Mouse (Mus musculus) kidney, adult 2 months (tissue): ENCODE results near the gene Mccc2.

Experiments
- CTCF ChIP-seq: fragments of 200-500 bp; conservative IDR thresholded peaks from 2 replicates; pipeline ENCODE4 v1.5.1; 2011; ENCODE audit warnings: low read depth, mild to moderate bottlenecking, control low read depth, low read length, moderate library complexity, mixed read lengths; ENCODE audit not compliant: insufficient read depth, insufficient read length
- POLR2A ChIP-seq: fragments of 200-500 bp; IDR thresholded peaks from one replicate; pipeline ENCODE4 v1.6.1; 2011; ENCODE audit warnings: low read depth, low read length, control low read depth

DNA sequence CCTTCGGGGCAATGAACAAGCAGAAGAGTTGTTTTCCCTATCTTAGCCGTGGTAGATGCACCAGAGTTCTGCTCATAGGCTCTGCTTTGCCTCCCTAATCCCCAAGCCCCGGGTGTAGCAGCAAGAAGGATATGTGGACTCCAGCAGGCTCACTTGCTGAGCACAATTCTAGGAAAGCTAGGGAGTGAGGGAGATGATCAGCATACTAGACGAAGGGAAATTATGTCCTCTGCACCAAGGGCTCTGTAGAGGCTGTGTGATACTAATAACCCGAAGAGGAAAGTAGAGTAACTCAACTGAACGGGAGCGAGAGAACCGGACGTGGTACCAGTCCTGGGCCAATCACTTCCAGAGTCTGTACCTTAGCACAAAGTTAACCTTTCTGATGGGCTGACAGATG lies 114.5 kb downstream of the Mccc2 start, which contains the start of gene Cartpt:
- TF ChIP-seq POLR2A, result no peak
- TF ChIP-seq CTCF, result no peak
